In genomic region chr3:80913779-80914284, GRCm38 (mm10) we compare ENCODE assay signal across 9 mouse cellular contexts. TPM values are rescaled to one million over a fixed set of nuclear protein-coding genes. Genes with fewer than 3 reads are reported as not detected.
A peak's percentile ranks its signal among the peaks of the same experiment; 100 is the strongest.
DNase-seq lines count a peak whose midpoint lies in the region; ATAC-seq and TF ChIP-seq lines count a peak whose summit lies in the region.
"Had no signal": no experiment of that assay in that cellular context is flagged by ENCODE, and none has a peak within 500 bp of the region (broad histone marks: within the 10 kb centered on the region; RNA-seq: fewer than 3 reads in every experiment).

No protein-coding gene starts in this region.

- DNase-seq in heart, embryonic 10.5 days (ENCODE audit: low spot score): no peak
- DNase-seq in heart, postnatal 14 days: no peak
- no peak for DNase-seq in adrenal gland, adult 8-10 months
- no peak for DNase-seq in layer of hippocampus, postnatal 36 days
- DNase-seq in embryo, embryonic 11 days: no peak

- peak overlapping the region; percentile 90 for H3K4me2 ChIP-seq in forebrain, embryonic 15.5 days (replicated peaks)
- H3K4me2 ChIP-seq in liver, embryonic 15.5 days: peak overlapping the region; percentile 64

- intact Hi-C loops in heart, postnatal 14 days (cut with DNase I): no loop called here

- no peaks in the 10 kb centered on the region for H3K36me3 ChIP-seq in heart, embryonic 10.5 days
- no peaks in the 10 kb centered on the region for H3K36me3 ChIP-seq in E14TG2a.4 (ENCODE audit: insufficient read depth, low read length)
- H3K36me3 ChIP-seq in forebrain, embryonic 15.5 days: no peaks in the 10 kb centered on the region
- no peaks in the 10 kb centered on the region for H3K36me3 ChIP-seq in liver, embryonic 15.5 days (replicated peaks)

- H3K9ac ChIP-seq in forebrain, embryonic 15.5 days (replicated peaks): peak overlapping the region; percentile 90
- H3K9ac ChIP-seq in liver, embryonic 15.5 days: no peak overlapping the region

- peaks cover 5% of the 10 kb centered on the region; the same call in 1 of the 2 replicates for H3K4me1 ChIP-seq in heart, embryonic 10.5 days
- peaks cover 5% of the 10 kb centered on the region; the same call in 1 of the 2 replicates for H3K4me1 ChIP-seq in E14TG2a.4 (replicated peaks; ENCODE audit: low read depth, low read length)
- peaks cover 12% of the 10 kb centered on the region for H3K4me1 ChIP-seq in forebrain, embryonic 15.5 days
- H3K4me1 ChIP-seq in liver, embryonic 15.5 days (replicated peaks): no peaks in the 10 kb centered on the region

- 23% methylated on average over 6 of the region's 6 CpGs for WGBS in heart, embryonic 10.5 days
- WGBS in forebrain, embryonic 15.5 days: 23% methylated on average over 6 of the region's 6 CpGs
- WGBS in liver, embryonic 15.5 days (ENCODE audit: insufficient replicate concordance): 15% methylated on average over 6 of the region's 6 CpGs

- ATAC-seq in forebrain, embryonic 15.5 days (replicated peaks): peak; percentile 41
- ATAC-seq in liver, embryonic 15.5 days (ENCODE audit: insufficient read depth): no peak

- TF ChIP-seq CTCF in E14TG2a.4 (conservative IDR thresholded peaks at IDR 0.05; ENCODE audit: low read length): no peak

- peak overlapping the region; percentile 81 for H3K4me3 ChIP-seq in heart, embryonic 10.5 days
- H3K4me3 ChIP-seq in E14TG2a.4 (replicated peaks; ENCODE audit: low read length): peak overlapping the region; percentile 79
- peak overlapping the region; percentile 89 for H3K4me3 ChIP-seq in forebrain, embryonic 15.5 days
- H3K4me3 ChIP-seq in liver, embryonic 15.5 days (replicated peaks): peak overlapping the region; percentile 44

- no peaks in the 10 kb centered on the region for H3K9me3 ChIP-seq in heart, embryonic 10.5 days
- H3K9me3 ChIP-seq in E14TG2a.4 (ENCODE audit: low read length): no peaks in the 10 kb centered on the region
- no peaks in the 10 kb centered on the region for H3K9me3 ChIP-seq in forebrain, embryonic 15.5 days
- H3K9me3 ChIP-seq in liver, embryonic 15.5 days (replicated peaks): no peaks in the 10 kb centered on the region

- peak overlapping the region; percentile 89 for H3K27ac ChIP-seq in heart, embryonic 10.5 days
- peak overlapping the region; percentile 73 for H3K27ac ChIP-seq in forebrain, embryonic 15.5 days (replicated peaks)
- H3K27ac ChIP-seq in liver, embryonic 15.5 days (replicated peaks): no peak overlapping the region

- H3K27me3 ChIP-seq in heart, embryonic 10.5 days (ENCODE audit: insufficient read depth, poor library complexity, severe bottlenecking): peaks cover 13% of the 10 kb centered on the region; the same call in 1 of the 2 replicates
- H3K27me3 ChIP-seq in E14TG2a.4 (ENCODE audit: insufficient read depth, low read length): peaks cover 25% of the 10 kb centered on the region
- no peaks in the 10 kb centered on the region for H3K27me3 ChIP-seq in forebrain, embryonic 15.5 days
- H3K27me3 ChIP-seq in liver, embryonic 15.5 days: peaks cover 29% of the 10 kb centered on the region
- H3K27me3 ChIP-seq: CH12.LX had no signal

RNA-seq across cellular contexts. Expression of gene Glrb, which starts 0.4 kb away (rescaled TPM):
- polyA plus RNA-seq in heart, embryonic 10.5 days (2016; fragmentation: Nextera tagmentation; extraction: Ambion mirVana): 4.3 and 7.6 TPM in 2 replicates
- under 1 TPM; 0.10 to 0.26 TPM for total RNA-seq in heart, postnatal 14 days (2021)
- polyA plus RNA-seq in forebrain, embryonic 15.5 days (2015; fragmentation: Nextera tagmentation; extraction: Ambion mirVana): 32.7 and 33.4 TPM in 2 replicates
- 0.09 and 0.13 TPM in 2 replicates for polyA plus RNA-seq in liver, embryonic 15.5 days (2015; fragmentation: Nextera tagmentation; extraction: Ambion mirVana)
- 10 to 100 TPM in 3 of 4 experiments, 1 to 10 TPM in 1; 8.9 to 22.2 (median 13.6) TPM for total RNA-seq in adrenal gland, adult 8-10 months (2022)
- 100 to 1,000 TPM; 137 to 149 TPM for total RNA-seq in layer of hippocampus, postnatal 36 days (2021)
- total RNA-seq: CH12.LX had no signal

Comparison
In these comparisons a context has a peak if more than half of its experiments do, and no peak if none do; other contexts are left out.
1. RNA of gene Glrb, which starts 0.4 kb away (total RNA-seq): 137 to 149 TPM in layer of hippocampus, postnatal 36 days and 8.9 to 22.2 TPM in adrenal gland, adult 8-10 months; 0.10 to 0.26 TPM in heart, postnatal 14 days; every median in the first group is over 4 times any median in the second.
2. Peak in every context shown above with its lines, with median percentiles within 50 percentile points of each other: H3K4me3 ChIP-seq.